9 mouse cellular contexts compared by ENCODE assay signal in genomic region chrX:49470287-49471054, GRCm38 (mm10). TPM values are rescaled to one million over a fixed set of nuclear protein-coding genes. Genes with fewer than 3 reads are reported as not detected.
DNase-seq lines count a peak whose midpoint lies in the region; ATAC-seq and TF ChIP-seq lines count a peak whose summit lies in the region.
"Had no signal": no experiment of that assay in that cellular context is flagged by ENCODE, and none has a peak within 500 bp of the region (broad histone marks: within the 10 kb centered on the region; RNA-seq: fewer than 3 reads in every experiment).

No protein-coding gene starts in this region.

- no peaks in the 10 kb centered on the region for H3K4me1 ChIP-seq in kidney, embryonic 14.5 days (ENCODE audit: control insufficient read depth, insufficient read depth, low read length)
- H3K4me1 ChIP-seq in kidney, adult 2 months (ENCODE audit: control insufficient read depth, insufficient read depth, low read length), result no peaks in the 10 kb centered on the region
- no peaks in the 10 kb centered on the region for H3K4me1 ChIP-seq in intestine, embryonic 16.5 days (ENCODE audit: control insufficient read depth, insufficient read depth, low read length)
- no peaks in the 10 kb centered on the region for H3K4me1 ChIP-seq in neural tube, embryonic 13.5 days (replicated peaks)

- H3K9me3 ChIP-seq in kidney, embryonic 14.5 days (ENCODE audit: control insufficient read depth, low read length), result no peaks in the 10 kb centered on the region
- H3K9me3 ChIP-seq in intestine, embryonic 16.5 days (ENCODE audit: control insufficient read depth, low read length), result no peaks in the 10 kb centered on the region
- no peaks in the 10 kb centered on the region for H3K9me3 ChIP-seq in neural tube, embryonic 13.5 days

- WGBS in kidney, embryonic 14.5 days, result 30% methylated on average over 33 of the region's 34 CpGs
- WGBS in kidney, adult 2 months, result 3% methylated on average over 34 of the region's 34 CpGs
- 16% methylated on average over 34 of the region's 34 CpGs for WGBS in intestine, embryonic 16.5 days
- 11% methylated on average over 34 of the region's 34 CpGs for WGBS in neural tube, embryonic 13.5 days

- no peak overlapping the region for H3K9ac ChIP-seq in kidney, embryonic 14.5 days (ENCODE audit: low read depth, low read length)
- H3K9ac ChIP-seq in intestine, embryonic 16.5 days (ENCODE audit: low read depth, low read length), result peak overlapping the region; percentile 34; the same call in 1 of the 2 replicates
- peak overlapping the region; percentile 50; the same call in 1 of the 2 replicates for H3K9ac ChIP-seq in neural tube, embryonic 13.5 days

- ATAC-seq in kidney, embryonic 14.5 days (ENCODE audit: low FRiP score, low TSS enrichment), result peak; percentile 83
- ATAC-seq in intestine, embryonic 16.5 days, result peak; percentile 67; the same call in 1 of the 2 replicates
- peak; percentile 89 for ATAC-seq in neural tube, embryonic 13.5 days (ENCODE audit: low read depth)
- ATAC-seq in granulocyte monocyte progenitor cell, adult 5-6 weeks (replicated peaks; ENCODE audit: poor library complexity, severe bottlenecking), result no peak

- no peak for TF ChIP-seq CTCF in kidney, adult 2 months (conservative IDR thresholded peaks at IDR 0.05; ENCODE audit: insufficient read depth, insufficient read length, low read depth, low read length)

- H3K4me3 ChIP-seq in kidney, embryonic 14.5 days (ENCODE audit: low read length), result peak overlapping the region; percentile 23
- no peak overlapping the region for H3K4me3 ChIP-seq in kidney, adult 2 months (ENCODE audit: insufficient read depth, low read depth, low read length)
- H3K4me3 ChIP-seq in intestine, embryonic 16.5 days (ENCODE audit: low read length), result peak overlapping the region; percentile 38
- peak overlapping the region; percentile 38 for H3K4me3 ChIP-seq in neural tube, embryonic 13.5 days

- DNase-seq in kidney, adult 2 months, result no peak
- peak; percentile 32 for DNase-seq in embryo, embryonic 9.5 days (ENCODE audit: extremely low spot score)
- DNase-seq in thymus, postnatal 25 days, result no peak
- no peak for DNase-seq in left cerebral cortex, adult 8-10 months (ENCODE audit: low spot score in 2 of 2)

- H3K27ac ChIP-seq in kidney, embryonic 14.5 days (ENCODE audit: low read depth, low read length), result no peak overlapping the region
- H3K27ac ChIP-seq in kidney, adult 2 months (ENCODE audit: insufficient read depth, low read depth, low read length), result no peak overlapping the region
- H3K27ac ChIP-seq in intestine, embryonic 16.5 days (ENCODE audit: low read length), result no peak overlapping the region
- no peak overlapping the region for H3K27ac ChIP-seq in neural tube, embryonic 13.5 days (replicated peaks)

- no peaks in the 10 kb centered on the region; the same call in 1 of the 2 replicates for H3K27me3 ChIP-seq in kidney, embryonic 14.5 days (ENCODE audit: control insufficient read depth, insufficient read depth, low read length)
- no peaks in the 10 kb centered on the region for H3K27me3 ChIP-seq in kidney, adult 2 months (replicated peaks; ENCODE audit: control insufficient read depth, insufficient read depth, low read length)
- no peaks in the 10 kb centered on the region for H3K27me3 ChIP-seq in intestine, embryonic 16.5 days (replicated peaks; ENCODE audit: control insufficient read depth, insufficient read depth, low read length)
- H3K27me3 ChIP-seq in neural tube, embryonic 13.5 days, result no peaks in the 10 kb centered on the region

- no peak for TF ChIP-seq POLR2A in kidney, adult 2 months (IDR thresholded peaks at IDR 0.05; ENCODE audit: low read depth, low read length)

- no peaks in the 10 kb centered on the region for H3K36me3 ChIP-seq in kidney, embryonic 14.5 days (ENCODE audit: control insufficient read depth, insufficient read depth, low read length)
- no peaks in the 10 kb centered on the region for H3K36me3 ChIP-seq in kidney, adult 2 months (ENCODE audit: control insufficient read depth, insufficient read depth, low read length)
- no peaks in the 10 kb centered on the region for H3K36me3 ChIP-seq in intestine, embryonic 16.5 days (ENCODE audit: control insufficient read depth, insufficient read depth, low read length)
- no peaks in the 10 kb centered on the region for H3K36me3 ChIP-seq in neural tube, embryonic 13.5 days

- H3K4me2 ChIP-seq in kidney, embryonic 14.5 days (replicated peaks; ENCODE audit: low read depth, low read length), result peak overlapping the region; percentile 44
- peak overlapping the region; percentile 52 for H3K4me2 ChIP-seq in intestine, embryonic 16.5 days (ENCODE audit: low read depth, low read length)
- peak overlapping the region; percentile 62 for H3K4me2 ChIP-seq in neural tube, embryonic 13.5 days

RNA-seq across cellular contexts. Expression of gene Arhgap36, which starts 6.7 kb away (rescaled TPM):
- 0.71 and 0.93 TPM in 2 replicates for polyA plus RNA-seq in kidney, embryonic 14.5 days (2014; fragmentation: Nextera tagmentation; extraction: Ambion mirVana)
- polyA plus RNA-seq in kidney, adult 2 months (2012; rRNA removed), result 0.16 TPM in 1 of 2 replicates, not detected in the other
- polyA plus RNA-seq in intestine, embryonic 16.5 days (2015; fragmentation: Nextera tagmentation; extraction: Ambion mirVana), result 1.2 and 1.8 TPM in 2 replicates
- 7.6 and 8.5 TPM in 2 replicates for polyA plus RNA-seq in neural tube, embryonic 13.5 days (2015; fragmentation: Nextera tagmentation; extraction: Ambion mirVana)
- not detected in 2 replicates for total RNA-seq in granulocyte monocyte progenitor cell, adult 5-6 weeks (2014; fragmentation: Nextera tagmentation)
- total RNA-seq in granulocyte monocyte progenitor cell, adult 5-6 weeks (2017), result not detected in 2 replicates
- total RNA-seq in left cerebral cortex, adult 8-10 months (2022), result 1 to 10 TPM in 3 of 4 experiments, under 1 TPM in 1; 0.63 to 2.0 (median 1.8) TPM
- polyA plus RNA-seq: large intestine, adult 2 months had no signal
